Mouse (Mus musculus) ES-CJ7 (cell line): Measurements from ENCODE around the gene Gm37240.
A peak's percentile ranks its signal among the peaks of the same experiment; 100 is the strongest.

ENCODE experiments used
- DNase-seq: peaks from one replicate; pipeline ENCODE4 v3.0.0; 2011; ENCODE audit warnings: low read depth, low spot score

Gm37240 gene

GRCm38 (mm10) chr3:84715073-84715768 is 1172.1 kb downstream of the Gm37240 start:
- DNase-seq = no peak

GRCm38 (mm10) chr3:84712941-84713340 is 1174.4 kb downstream of the Gm37240 start:
- peak; percentile 40 for DNase-seq

- DNase-seq = no peak
Observed at GRCm38 (mm10) chr3:84710723-84711122, 1176.6 kb downstream of the Gm37240 start.

GRCm38 (mm10) chr3:84709967-84710366 is 1177.4 kb downstream of the Gm37240 start:
- DNase-seq = no peak

- no peak for DNase-seq
Observed at GRCm38 (mm10) chr3:84709100-84709499, 1178.2 kb downstream of the Gm37240 start.

- no peak for DNase-seq
Observed at GRCm38 (mm10) chr3:84708469-84708868, 1178.8 kb downstream of the Gm37240 start.

- DNase-seq = no peak
Observed at GRCm38 (mm10) chr3:84705224-84705623, 1182.1 kb downstream of the Gm37240 start.

- no peak for DNase-seq
Observed at GRCm38 (mm10) chr3:84703083-84703810, 1184.1 kb downstream of the Gm37240 start.

- no peak for DNase-seq
Observed at GRCm38 (mm10) chr3:84701964-84702363, 1185.4 kb downstream of the Gm37240 start.

- no peak for DNase-seq
Observed at GRCm38 (mm10) chr3:84701509-84701908, 1185.8 kb downstream of the Gm37240 start.

- peak; percentile 49 for DNase-seq
Observed at GRCm38 (mm10) chr3:84696428-84696917, 1190.8 kb downstream of the Gm37240 start.

GRCm38 (mm10) chr3:84695867-84696361 is 1191.4 kb downstream of the Gm37240 start:
- no peak for DNase-seq

GRCm38 (mm10) chr3:84695418-84695817 is 1191.9 kb downstream of the Gm37240 start:
- DNase-seq = no peak

- no peak for DNase-seq
Observed at GRCm38 (mm10) chr3:84693886-84694285, 1193.4 kb downstream of the Gm37240 start.

- peak; percentile 9 for DNase-seq
Observed at GRCm38 (mm10) chr3:84692647-84693199, 1194.6 kb downstream of the Gm37240 start.

GRCm38 (mm10) chr3:84690091-84690771 is 1197.1 kb downstream of the Gm37240 start:
- DNase-seq = no peak

- no peak for DNase-seq
Observed at GRCm38 (mm10) chr3:84689656-84690055, 1197.7 kb downstream of the Gm37240 start.

GRCm38 (mm10) chr3:84688176-84688575 is 1199.1 kb downstream of the Gm37240 start:
- DNase-seq = no peak

- DNase-seq = no peak
Observed at GRCm38 (mm10) chr3:84687488-84687846, 1199.9 kb downstream of the Gm37240 start.

- DNase-seq = no peak
Observed at GRCm38 (mm10) chr3:84686799-84687487, 1200.4 kb downstream of the Gm37240 start.

- no peak for DNase-seq
Observed at GRCm38 (mm10) chr3:84686294-84686672, 1201.0 kb downstream of the Gm37240 start.
